Mouse (Mus musculus): ENCODE measurements at regions not wholly inside any gene's neighbourhood (a gene's known extent, or its start where the extent isn't known, plus 50 kb on each side); places are given as distances from the start of the nearest gene placed in this dataset.

DNA sequence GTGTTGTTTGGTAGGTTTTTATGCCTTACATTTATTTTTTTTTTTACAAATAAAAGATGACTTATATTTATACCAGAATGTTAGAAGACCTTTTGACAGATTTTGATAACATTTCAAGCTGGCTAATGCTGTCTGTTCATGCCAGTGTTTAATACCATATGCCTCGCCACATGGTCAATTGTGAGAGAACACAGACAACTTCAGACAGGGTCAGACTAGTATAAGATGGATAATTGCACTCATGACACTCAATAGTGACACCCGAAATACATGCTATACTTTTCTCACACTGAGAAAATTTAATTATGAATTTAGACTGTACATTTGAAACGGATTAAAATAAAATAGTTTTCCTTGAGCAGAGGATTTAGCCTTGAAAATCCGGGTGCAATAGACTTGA is 769.9 kb downstream of the Slitrk6 start:
- DNase-seq = no peak

DNA sequence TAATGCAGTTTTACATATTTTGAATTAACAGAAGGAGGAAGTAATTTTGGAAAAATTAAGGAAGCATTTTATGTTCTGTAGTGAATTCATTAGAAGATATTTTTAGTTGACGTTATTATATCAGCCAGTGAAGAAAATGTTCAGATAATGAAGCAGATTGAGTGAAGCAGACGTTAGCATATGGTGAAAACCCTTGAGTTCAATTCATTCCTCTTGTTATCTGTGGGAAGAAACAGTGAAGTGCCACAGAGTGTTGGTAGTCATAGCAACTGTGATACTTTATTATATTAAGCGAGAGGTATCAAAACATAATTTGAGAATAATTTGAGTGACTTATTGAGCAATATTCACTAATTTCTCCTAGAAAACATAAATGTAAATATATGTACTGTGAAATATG is 796.9 kb downstream of the Slitrk6 start:
- no peak for DNase-seq

DNA sequence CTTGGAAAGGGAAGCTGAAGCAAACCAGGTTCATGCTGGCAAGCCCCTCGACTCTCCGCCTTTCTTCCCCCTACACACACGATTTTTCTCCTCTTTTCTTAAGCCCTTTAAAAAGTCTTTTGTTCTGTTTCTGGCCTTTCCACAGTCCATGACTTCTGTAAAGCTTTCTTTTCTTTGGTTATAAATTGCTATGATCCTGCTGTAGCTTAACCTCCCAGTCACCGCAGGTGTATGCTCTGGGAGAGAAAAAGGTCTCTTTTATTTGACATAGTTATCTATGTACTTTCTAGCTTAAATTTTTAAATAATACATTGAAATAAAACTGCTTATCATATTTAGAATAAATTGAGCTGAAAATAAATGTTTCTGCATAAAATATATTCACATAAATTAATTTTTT is 813.0 kb downstream of the Slitrk6 start:
- DNase-seq = no peak

DNA sequence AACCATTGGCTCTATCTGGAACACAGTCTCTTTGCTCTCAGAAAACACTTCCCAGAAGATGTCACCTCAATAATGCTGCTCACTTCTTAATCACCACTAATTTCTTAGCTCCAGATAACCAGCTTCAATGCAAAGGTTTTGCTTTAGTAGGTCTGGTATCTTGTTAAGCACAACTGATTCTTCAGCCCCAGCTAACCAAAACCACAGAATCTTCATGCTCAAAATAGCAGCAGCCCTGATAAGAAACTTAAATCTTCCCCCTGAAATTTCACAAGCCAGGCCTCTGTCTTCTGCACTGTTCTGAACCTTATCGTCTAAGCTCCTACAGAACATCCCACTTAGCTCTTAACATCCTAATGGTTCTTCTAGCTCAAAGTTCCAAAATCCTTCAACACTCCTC is 813.8 kb downstream of the Slitrk6 start:
- DNase-seq = no peak

DNA sequence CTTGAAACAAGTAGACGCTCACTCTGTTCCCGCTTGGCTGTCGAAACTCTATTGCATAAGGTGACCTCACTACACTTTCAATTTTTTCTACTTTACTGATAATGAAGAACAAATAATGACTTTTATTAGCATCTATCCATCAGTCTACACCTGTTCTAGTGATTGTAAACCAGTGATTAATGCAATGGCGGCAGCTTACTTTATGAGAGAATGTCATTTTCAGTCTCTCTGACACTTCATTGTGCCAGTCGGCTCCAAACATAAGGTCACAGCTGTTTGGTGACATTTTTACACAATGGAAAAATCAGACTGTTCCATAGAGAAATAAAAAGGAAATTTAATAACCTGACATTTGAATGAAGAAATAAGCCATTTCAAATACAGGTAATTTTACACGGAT is 817.5 kb downstream of the Slitrk6 start:
- DNase-seq = peak; percentile 3

DNA sequence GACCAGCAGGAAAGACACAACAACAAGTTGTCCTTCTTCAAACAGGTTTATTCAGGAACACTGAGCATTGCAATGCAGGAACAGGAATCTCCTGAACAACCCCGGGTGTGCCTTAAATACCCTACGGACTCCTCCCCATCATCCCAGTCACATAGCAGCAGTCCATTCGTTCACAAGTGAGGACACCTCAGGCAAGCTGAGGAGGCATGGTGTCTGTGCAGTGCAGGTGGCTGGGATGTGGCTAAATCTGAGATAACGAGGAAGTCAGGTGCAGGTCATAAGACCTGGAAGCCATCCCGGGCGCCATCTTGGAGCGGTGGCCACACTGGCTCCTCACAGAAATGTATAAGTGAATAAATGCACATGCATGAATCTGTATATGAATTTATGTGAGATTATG is 826.0 kb downstream of the Slitrk6 start:
- DNase-seq = peak; percentile 75

DNA sequence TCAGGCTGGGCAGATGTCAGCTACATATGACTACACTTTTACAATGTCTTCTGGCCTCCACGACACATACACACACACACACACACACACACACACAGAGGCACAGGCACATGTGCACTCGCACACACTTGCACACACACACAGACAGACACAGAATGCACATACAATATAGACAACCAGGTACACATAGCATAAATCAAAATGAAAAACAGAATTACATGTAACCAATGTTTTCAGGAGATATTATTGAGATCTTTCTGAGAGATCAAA is 863.1 kb downstream of the Slitrk6 start:
- DNase-seq = no peak

DNA sequence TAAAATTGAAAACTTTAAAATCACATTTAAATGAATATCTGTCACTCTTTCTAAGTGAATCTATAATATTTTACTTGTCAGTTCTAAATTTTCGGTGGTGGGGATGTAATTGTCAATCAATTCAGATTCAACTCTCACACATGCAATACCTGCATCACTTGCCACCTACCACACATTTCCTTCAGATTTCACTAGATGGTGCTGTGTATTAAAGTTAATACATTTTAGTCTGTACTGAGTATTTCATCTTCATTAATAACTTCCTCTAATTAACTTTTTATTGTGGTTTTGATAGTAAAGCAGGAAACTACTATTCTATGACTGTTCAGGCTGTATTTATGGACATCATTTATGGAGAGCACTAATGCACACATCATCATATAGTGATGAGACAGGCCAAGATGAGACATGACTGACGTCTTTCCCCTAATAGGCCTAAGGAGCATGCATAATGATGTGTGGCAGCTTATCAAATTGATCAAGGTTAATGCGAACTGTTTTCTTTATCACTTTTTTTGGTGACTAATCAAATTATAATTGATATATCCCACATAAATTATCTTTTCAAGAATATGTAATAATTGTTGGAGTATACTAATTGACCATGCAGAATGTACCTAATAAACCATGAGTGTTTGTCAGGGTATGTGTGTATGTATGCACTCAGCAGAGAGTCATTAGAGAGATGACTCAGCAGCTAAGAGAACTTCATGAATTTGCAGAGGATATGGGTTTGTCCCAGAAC is 863.6 kb downstream of the Slitrk6 start:
- no peak for DNase-seq

DNA sequence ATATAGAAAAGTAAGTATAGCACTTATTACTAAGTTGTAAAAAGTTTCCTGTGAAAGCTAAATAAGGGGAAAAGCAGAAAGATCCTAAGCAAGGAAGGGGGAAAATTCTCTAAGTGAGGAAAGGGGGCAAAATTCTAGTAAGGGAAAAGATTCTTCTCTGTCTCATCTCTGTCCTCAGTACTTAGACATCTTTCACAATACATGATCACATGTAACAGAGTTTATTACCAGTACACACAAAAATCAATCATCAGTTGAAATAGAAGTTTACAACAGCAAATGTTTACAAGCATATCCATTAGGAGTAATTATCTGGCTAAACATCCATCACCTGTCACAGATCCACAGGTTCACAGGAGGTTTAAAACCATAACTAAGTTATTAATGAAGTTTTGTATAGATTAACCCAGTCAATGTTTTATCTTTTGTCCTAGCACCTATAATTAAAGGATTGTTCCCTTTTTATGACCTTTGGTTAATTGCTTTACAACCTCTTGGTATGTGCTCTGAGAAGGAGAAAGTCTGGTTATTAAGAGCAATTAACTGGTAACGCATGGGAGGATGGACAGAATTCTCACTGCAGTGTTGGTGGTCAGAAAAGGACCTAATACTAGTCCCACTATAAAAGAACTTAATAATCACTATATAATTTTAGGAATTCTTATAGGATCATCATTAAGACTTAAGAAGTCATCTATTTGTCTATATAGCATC is 877.8 kb downstream of the Slitrk6 start:
- DNase-seq = no peak

DNA sequence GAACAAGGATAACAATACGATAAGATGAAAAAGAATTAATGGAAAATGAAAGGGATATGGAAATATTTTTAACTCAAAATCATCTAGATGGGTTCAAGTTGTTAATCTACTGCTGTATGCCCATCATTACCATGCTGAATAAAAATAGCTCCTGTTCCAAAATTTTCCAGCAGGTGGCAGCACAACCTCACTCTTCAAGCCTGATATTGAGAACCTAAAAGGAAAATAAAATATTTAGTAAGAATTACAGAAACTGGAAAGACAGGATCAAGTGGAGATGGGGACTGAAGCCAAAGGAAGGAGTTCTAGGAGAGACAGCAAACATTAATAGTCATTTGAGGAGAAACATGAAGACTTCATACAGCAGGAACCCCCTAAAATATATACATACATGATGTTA is 880.7 kb downstream of the Slitrk6 start:
- DNase-seq = no peak

DNA sequence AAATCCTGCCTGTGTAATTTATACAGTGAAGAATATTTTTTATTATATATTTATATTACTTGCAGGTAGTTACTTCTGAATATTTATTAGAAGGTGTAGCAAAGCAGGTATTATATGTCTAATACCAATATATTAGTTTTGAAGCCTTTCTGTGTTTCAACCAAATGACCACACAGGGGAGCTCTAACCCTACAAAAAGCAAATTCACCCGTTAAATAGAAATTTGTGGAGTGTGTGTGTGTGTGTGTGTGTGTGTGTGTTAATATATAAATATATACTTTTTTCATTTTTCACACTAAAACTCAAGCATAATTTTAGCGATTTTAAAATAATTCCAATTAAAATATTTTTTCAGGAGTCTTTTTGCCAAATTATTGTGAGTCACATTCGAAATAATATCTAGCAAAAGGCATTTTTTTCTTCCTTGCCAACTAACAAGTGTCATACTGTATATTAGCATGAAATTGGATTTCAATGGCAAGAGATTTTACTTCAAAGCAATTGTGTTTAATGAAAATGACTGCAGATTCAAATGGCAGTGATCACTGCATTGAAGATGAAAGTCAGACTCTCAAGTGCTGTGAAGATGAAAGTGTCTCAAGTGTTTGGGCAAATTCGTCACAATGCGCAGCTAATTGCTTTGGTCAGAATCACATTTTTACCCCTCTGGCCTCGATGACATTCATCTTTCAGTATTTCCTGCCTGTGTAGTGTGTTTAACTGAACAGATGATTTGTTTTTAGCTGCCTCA is 914.4 kb downstream of the Slitrk6 start:
- no peak for DNase-seq

DNA sequence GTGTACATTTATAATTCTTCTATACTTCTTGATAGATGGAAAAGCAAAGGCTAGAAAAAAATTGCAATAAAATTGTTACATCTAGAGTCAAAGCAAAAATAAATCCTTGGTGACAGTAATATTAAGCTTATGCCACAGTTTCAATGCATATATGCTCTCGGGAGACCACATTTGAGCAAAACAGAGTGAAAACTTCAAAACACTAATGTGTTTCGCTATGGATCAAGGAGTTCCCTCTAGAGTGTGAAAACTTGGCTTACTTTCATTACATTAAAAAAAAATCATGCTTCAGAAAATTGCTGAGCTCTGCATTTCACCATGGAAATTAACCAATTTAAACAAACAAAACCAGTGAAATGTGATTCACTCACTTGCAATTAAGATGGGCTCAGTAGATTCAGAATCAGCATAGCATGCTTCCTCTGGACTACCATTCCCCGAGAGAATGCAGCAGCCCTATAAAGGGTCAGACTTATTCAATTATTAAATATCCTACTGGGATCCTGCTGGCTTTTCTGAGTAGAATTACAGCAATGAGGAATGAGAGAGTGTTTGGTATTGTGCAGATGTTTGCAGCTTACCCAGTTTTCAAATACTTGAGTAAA is 888.7 kb upstream of the Slitrk1 start:
- DNase-seq = no peak

DNA sequence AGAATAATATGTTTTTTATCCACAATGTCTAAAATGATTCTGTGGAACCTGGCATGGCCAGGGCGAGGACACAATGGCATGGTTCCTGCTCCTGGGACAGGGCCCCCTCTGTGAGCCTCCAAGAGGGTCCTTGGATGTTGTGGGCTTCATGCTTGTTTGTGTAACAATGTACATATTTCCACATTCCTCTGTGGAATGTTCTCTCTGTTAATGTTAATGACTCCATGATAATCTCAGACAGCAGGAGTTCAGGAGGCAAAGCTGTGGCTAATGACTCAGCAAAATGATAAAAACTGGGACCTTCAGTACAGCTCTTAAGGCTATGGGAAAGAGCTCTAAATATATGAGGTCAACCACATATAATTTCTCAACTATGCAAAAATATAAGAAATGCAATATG is 858.3 kb upstream of the Slitrk1 start:
- peak; percentile 24 for DNase-seq

DNA sequence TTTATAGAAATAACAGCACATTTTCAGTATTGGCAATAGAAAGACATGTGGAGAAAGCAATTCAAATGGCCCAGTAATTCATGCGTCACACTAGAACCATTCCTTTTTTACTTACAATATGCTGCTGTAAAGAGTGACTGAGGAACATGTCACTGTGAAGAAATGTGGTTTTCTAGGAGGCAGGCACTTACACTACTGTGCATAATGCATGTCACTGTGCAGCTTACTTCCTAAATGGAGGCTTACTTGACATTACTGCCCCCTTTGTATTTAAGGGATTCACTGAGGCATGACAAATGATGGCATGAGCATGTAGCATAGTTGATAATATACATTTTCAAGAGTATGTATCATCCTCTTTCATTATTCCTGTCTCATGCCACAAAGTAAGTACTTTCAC is 846.9 kb upstream of the Slitrk1 start:
- peak; percentile 16 for DNase-seq
